Mouse (Mus musculus) c-Kit-positive CD71-positive TER-119-negative erythroid progenitor cells, embryonic 14.5 days (primary cell): ENCODE data around the gene Tinf2.

Source experiments
- DNase-seq: peaks from one replicate; pipeline ENCODE4 v3.0.0-alpha.2; 2013; ENCODE audit warnings: low read depth

Gene Tinf2

DNA sequence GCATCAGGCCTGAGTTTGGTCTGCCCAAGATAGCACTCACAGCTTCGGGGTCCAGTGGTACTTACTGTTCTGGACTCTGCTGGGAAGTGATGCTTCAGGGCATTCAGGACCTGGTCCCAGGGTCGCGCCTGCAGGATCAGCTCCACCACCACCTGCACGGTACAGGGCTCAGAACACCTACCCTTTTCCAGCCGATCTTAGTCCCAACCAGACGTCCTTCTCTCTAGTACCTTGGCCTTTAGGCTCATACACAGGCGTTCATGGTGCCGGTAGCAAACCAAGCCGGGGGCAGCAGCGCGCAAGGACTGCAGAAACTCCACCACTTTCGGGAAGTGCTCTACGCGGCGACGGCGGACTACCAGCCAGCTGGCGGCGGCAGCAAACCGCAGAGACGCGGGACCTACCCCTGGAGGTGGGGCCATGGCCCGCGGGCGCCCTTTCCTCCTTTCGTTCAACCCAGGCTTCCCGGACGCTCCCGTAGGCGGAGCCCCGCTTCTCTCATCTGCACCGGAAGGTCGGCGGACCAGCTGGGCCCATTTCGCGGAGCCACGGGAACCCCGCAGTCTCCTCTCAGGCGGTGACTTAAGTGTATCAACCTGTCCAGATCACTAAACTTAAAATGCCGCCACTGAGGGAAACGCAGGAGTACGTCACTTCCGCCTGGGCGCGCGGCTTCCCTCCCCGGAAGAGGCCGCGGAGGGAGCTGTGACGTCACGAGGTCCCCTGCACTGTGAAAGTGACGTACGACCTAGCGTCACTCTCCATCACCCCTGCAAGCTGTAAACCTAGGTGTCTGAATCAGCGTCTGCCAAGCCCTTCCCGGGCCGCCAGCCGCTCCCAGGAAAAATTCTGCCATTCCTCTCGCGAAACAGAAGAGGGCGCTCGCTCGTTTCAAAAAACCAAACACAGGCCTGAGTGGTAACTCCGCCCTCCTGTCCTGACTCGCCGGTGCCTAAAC is at the start of gene Tinf2:
TSS of gene Tinf2 (minus strand) at position 661 of the 958 bp plus-strand sequence.
- DNase-seq, result peak; percentile 95

DNA sequence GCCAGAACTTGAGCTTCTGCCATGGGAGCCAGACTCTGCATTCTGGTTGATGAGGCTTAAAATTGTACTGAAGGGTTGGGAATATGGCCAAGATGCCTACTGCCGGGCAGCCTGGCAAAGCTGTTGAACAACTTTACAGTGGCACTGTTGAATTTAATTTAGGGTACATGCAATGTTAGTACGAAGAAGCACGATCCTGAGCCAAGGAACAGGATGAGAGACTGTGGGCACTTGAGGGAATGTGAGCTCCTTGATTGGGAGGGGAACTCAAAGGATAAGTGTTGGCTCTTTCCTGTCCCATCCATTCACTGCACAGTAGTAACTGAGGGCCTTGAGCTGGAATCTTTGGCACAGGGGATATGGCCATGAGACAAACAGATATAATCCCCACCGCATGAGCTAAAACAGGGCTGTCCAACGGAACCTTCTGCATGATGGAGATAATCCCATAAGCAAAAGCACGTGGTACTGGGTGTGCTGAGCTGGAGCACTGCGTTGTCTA is 49.0 kb upstream of the Tinf2 start:
- no peak for DNase-seq

DNA sequence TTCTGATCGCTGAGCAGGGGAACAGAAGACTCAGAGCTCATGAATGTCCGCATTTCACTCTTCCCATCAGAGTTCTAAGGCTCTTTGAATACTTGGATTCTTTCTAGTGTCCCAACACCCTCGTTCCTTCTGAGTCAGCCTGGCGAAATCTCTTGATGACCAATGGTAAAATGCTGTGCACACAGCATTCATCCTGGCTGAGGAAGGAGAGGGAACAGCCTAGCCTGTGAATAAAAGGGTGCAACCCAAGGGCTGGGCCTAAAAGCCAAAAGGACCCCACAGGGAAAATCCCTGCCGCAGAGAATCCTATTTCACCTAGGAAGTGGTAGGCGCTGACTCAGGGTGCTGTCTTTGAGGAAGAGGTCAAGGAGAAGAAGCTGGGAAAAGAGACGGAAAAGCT is 48.5 kb upstream of the Tinf2 start:
- no peak for DNase-seq

DNA sequence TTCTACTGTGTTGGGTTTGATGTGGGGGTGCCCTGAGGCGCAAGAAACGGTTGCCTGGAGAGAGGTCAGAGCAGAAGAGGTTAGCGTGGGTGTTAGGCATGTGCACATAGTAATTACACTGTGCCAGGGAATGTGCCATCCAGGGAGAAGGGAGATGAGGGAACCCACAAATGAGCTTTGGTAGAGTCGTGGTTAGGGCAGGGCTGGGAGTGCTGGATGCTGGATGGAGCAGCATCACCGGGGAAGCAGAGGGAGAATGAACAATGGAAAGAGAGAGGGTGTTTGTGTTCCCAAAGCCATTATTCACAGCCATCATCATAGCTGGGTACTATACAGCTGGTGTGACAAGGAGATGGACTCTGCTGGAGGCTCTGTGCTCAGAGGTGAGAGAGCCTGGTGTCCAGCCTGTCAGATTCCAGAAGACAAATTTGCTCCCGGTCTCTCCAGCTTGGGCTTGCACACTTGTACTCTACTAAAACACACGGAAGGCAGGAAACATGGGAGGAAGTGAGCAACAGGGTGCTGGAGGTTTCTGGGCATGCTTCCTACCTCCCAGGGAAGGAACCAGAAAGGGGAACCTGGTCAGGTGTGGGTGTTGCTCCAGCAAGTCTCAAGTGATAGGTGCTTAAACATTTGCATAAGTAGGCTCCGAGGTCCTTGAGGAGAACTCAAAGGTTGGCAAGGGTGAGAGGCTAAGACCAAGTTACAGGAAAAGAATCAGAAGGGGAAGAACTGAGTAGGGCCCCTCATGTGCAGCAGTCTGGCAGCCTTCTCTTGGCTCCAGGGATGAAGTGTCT is 46.5 kb upstream of the Tinf2 start:
- no peak for DNase-seq

DNA sequence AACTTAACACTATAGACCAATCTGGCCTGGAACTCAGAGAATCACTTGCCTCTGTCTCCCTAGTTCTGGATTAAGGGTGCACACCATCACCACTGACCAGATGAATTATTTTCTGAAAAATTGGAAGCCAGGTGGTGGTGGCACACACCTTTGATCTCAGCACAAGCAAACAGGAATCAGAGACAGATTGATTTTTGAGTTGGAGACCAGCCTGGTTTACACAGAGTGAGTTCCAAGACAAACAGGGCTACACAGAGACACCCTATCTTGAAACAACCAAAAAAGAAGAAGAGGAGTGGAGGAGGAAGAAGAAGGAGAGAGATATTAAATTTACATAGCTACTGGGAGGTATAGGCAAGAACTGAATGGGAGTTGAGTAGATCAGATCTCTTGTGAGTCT is 44.6 kb upstream of the Tinf2 start:
- DNase-seq, result no peak

DNA sequence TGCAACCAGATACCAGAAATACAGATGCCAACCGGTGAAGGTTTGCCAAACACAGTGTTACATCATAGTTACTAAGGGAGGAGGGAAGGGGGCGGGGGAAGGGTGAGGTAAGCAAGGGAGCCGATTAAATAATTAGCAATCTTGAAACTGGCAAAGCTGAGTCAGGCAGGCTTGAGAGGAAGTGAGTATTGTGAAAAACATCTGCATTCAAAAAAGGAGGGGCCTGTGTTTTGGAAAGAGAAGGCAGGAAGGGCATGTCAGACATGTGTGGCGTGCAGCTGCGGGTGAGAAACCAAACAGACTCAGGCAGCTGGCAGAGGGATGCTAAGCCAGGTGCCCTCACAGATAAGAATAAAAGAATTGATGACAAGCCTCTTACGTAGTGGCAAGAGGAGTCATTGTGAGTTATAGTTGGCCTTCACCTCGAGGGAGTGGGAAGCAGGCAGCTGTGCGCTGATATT is 42.8 kb upstream of the Tinf2 start:
- no peak for DNase-seq

DNA sequence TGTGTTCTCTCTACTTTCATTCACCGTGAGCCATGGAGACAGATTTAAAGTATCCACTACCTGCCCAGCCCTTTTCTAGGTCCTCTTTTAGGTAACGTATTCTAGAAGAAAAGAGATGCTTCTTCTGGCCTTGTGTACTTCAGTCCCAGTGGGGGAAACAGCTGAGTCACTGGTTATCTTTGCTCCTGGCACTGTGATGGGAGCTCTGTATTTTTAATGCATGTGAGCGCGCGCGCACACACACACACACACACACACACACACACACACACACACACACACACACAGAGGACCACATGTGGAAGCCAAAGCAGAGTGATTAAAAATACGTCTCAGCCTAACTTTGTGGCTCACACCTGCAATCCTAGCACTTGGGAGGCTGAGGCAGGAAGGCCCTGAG is 41.8 kb upstream of the Tinf2 start:
- no peak for DNase-seq

DNA sequence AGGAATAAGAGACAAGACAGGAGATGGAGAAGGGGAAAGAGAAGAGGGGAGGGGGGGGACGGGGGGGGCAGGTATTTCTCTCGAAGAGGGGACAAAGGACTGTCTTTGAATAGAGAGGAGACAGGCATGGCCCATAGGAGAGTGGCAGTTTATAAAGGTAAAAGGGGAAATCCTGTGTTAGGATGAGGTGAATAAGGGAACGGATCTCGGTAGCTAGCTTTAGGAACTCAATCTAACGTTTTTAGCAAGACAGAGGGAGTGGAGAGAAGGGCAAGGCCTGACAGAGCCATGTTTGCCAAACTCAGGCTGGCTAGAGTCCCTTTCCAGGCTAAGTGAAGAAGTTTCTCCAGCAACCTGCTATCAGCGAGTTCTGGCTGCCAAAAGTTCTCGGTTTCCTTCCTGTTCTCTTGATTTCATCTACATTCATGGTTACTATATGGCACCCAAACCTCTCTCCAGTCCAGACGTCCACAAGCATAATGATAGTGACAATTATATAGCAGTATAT is 40.9 kb upstream of the Tinf2 start:
- DNase-seq, result no peak

DNA sequence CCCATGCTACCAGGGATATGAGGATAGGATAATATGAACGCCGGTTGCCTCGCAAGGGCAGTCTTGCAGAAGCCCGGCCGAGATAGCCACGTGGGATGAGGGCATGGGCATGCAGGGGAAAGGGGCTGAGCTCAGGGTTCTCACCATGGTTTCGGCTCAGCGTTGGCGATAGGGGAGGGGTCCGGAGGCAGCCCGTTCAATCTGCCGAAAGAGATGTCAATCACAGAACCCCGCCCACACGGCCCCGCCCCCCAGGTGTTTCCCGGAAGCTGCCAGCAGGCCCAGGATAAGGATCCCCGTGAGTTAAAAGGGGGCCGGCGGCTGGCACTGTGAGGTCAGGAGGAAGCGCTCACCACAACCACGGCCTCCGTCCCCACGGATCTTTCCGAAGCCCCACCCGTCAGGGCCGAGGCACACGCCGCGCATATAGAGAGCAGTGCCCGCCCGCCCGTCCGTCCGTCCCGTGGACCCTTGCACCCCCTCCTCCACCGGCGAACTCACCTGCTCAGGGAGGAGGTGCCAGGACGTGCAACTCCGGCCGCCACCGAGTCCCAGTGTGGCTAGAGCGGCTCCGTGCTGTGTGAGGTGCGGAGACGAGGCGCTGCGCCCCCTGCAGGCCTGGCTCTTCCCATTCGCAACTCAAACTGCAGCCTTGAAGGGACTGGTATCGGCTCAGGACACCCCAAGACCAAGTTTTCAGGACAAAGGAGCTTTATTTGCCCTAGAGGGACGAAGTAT is 40.2 kb upstream of the Tinf2 start, which contains the start of gene Rabggta:
TSS of gene Rabggta (minus strand) at position 564 of the 738 bp plus-strand sequence.
- peak; percentile 92 for DNase-seq

DNA sequence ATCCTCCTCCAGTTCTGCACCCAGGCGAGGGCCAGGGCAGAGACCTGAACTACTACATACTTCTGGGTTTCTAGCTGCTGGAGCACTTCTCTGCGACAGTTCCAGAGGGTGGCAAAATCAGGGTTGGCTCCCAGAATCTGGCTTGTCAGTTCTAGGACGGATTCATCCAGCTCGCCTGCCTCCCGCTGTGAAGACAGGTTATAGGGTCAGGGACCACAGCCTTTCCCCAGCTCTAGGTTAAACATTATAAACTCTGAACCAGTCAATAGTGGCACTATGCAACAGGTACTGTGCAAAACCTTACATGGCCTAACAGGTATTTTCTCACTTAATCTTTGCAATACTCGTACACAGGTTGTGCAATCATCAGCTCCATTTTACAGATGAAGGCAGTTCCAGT is 39.5 kb upstream of the Tinf2 start:
- no peak for DNase-seq

DNA sequence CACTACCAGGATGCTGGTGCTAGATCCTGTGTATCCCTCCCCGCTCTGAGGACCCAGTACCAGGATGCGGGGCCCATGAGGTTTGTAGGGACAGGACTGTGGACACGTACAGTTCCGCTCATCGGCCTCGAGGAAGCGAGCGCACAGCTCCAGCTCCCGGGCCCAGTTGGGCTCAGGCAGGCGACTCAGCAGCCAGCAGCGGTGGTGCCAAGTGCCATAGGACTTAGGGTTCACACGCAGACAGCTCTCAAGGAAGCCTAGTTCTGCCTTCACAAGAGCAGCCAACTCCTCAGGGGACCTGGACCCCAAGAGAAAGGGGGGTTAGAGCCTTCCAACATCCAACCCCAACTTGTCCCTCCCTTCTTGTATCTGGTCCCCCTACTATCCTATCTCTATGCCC is 39.0 kb upstream of the Tinf2 start:
- no peak for DNase-seq

DNA sequence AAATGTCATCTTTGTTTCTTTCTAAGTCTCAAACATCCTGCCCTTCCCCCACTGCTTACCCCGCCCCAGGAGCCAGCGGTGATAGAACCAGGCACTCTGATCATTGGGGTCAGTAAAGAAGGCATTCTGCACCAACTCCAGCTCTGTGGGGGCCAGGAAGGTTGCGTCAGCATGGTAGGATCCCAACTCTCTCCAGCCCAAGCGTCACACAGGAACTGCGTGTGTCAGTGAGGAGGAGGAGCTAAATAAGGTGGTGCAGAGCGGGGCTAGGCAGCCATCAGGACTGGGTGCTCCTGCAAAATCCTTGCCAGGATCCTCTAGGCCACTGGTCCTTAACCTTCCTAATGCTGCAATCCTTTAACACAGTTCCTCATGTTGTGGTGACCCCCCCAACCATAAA is 38.1 kb upstream of the Tinf2 start:
- no peak for DNase-seq

DNA sequence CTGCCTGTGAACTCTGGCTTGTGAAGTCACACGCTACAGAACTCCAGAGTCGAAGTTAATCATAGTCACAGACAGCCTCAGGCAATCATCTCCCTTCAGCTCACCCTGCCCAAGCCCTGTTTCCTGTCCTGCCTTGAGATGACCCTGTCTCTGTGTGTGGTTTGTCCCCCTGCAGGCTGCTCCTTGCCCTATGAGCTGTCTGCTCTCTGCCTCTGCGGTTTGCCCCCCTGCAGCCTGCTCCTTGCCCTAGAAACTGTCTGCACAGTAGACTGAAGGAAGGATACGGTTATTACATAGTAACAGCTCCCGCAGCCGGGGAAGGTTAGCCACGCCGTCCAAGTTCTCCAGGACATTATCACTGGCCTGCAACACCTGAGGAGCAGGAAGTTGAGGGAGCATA is 35.3 kb upstream of the Tinf2 start:
- DNase-seq, result no peak

DNA sequence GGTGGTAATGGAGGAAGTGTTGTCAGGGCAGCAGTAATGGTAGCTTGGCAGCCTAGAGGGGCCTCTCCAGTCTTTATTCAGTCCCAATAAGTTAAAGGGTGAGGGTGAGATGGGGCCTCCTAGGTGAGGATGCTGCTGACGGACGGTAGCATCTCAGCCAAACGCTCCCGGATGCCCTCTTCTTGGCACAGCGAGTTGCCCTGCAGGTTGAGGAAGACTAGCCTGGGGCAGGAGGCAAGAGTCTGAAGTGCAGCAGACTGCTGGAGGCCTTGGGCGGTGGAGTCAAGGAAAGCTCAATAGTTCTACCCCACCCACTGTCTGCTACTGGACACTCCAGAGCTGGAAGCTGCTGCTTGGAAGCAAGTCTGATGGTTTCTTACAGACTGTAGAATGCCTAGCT is 34.7 kb upstream of the Tinf2 start:
- no peak for DNase-seq

DNA sequence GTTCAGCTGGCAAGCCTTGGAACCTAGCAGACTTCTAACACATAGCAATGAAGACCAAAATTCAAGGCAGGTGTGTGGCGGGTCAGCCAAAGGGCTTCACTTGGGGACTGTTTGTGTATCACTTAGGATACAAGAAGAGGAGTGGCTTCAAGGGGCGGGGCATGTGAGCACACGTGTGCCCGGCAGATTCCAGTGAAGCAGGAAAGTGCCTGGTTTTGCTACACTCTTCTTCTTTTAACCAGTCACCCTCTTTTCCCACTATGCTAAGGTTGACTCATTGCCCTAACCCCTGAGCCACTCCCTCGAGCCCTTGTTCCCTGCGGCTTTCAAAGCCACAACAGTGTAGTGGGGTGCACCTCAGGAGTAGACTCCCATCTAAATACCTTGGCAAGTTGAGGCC is 33.3 kb upstream of the Tinf2 start:
- DNase-seq, result no peak

DNA sequence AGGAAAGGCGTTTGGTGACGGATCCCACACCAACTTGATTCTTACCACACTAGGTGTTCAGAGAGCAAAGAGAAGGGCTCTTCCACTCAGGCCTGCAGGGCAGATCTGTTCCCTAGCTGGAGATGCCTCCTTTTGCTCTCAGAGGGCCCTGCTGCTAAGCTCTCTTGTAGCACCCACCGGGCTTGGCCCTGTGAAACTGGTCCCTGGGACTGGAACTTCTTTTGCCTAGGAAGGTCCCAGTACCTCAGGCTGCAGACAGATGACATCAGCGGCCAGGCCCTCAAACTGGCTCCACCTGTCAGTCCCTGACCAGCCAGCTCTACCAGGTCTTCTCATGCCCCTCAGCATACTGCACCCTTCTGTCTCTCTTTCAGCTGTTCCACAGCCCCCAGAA is 32.1 kb upstream of the Tinf2 start, which contains the start of gene Tgm1:
TSS of gene Tgm1 (minus strand) at position 198 of the 394 bp plus-strand sequence.
- no peak for DNase-seq

DNA sequence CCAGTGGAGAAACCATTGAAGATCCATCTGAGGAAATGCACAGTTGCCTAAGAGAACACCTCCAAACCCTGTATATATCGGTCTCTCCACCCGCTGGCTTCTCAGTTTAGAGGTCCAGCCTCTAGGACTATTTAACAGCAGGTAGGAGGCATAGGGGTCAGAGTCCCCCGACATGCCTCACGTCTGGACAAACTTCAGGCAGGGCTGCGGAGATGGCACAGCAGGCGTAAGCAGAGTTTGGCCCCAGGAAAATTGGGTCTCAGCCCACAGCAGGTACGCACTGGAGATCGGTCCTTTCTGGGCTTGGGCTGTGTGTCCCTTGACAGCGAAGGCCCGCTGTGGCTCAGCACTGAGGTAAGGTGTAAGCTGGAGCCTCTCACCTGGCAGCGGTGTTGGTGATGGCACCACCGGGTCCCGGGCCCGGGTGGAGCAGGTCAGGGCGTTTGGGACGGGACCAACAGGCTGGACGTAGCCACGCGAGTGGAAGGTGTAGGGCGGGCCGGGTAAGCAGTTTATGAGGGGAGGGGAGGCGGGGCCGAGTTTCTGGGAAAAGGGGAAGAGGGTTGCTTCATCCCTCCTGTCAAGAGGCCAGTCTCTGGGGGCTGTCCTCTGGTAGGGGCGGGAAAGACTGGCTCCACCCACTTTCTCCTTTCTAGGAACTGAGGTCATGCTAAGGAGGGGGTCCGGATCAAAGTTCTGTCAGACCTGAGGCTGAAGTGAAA is 31.5 kb upstream of the Tinf2 start:
- DNase-seq, result no peak

DNA sequence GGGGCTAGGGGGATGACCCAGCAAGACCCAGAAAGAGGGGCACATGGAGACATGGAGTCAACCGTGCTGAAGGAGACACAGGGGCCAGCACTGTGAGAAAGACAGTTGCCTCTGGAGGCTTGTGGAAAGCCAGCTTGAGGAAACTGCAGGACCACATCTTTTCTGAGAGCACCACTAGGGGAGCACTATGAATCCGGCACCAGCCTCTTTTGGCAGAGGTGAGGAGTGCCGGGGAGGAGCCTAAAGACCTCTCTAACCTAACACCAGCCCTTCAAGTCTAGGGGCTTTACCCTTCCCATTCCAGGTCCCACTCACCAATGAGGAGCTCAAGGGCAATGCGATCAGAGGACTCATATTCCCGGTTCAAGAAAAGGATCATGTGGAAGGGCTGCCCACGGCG is 30.2 kb upstream of the Tinf2 start:
- no peak for DNase-seq

DNA sequence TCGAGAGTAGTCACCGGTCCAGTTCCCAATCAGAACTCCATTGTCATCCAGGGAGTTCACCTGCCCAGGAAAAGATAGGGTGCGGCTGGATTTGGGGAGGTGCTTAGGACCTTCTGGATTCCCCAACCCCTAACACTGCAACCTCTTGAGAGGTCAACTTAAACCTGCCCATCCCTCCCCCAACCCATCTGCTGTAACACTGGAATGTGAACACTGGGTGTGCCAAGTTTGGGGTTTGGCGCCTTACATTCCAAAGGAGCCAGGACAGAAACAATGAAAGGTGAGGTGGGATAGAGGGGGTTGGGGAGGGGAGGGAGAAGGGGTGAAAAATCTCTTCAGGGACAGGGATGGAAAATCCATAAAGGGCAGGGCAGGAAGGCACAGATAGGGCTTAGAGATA is 27.9 kb upstream of the Tinf2 start:
- no peak for DNase-seq

DNA sequence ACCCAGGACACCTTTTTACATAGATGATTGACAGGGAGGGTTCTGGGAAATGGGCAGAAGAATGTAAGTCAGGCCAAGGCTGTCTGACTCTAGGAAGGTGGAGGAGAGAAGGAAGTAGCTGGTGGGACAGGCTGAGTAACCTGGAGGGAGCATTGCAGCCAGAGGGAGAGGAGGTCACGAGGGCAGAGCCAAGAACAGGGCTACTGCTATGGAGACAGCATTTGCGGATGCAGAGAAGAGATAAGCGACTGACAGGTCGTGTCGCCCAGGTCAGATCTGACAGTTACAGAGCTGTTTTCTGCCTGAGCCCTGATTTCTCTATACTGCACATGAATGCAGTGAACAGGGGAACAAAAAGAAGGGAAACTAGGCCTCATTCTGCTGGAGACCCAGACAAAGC is 25.8 kb upstream of the Tinf2 start:
- no peak for DNase-seq

DNA sequence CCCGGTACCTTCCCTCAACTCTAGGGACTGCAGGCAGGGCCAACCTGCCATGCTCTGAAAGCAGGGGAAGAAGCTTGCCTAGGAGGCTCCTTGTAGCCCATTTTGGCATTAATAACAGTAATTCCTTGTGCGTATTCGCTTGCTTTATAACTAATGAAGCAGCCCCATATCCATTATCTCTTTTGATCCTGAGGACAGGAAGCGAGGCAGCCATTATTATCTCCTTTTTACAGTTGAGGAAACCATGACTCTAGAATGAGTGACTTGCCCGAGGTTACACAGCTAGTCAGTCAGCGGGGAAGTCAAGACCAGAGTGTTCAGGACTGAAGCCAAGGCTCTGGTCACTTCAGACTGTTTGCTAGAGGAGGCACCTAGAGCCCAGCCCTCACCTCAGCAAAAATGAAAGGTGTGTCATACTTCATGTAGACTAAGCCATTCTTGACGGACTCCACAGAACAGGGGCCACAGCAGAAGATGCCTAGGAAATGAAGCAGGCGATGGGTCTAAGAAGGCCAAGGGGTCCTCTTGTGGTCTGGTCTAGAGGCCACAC is 24.5 kb upstream of the Tinf2 start:
- DNase-seq, result no peak
